Mouse (Mus musculus) forebrain, embryonic 13.5 days (tissue): ENCODE measurements around the gene Phc2. TPM values are rescaled to one million over a fixed set of nuclear protein-coding genes. Genes with fewer than 3 reads are reported as not detected.
"Not testable (repeated sequence)": the region's sequence is repeated elsewhere in the genome, so short reads cannot be mapped to it uniquely, and the experiment has no call there.

ENCODE experiments used
- ATAC-seq: fragments of 200-750 bp; cut with Nextera tagmentation; 2 replicates; pipeline ENCODE4 v1.8.0; 2017
- H3K27ac ChIP-seq: fragments of 300-500 bp; sonication (generic); 2 replicates; pipeline ENCODE4 v1.5.1; 2015; ENCODE audit warnings: inconsistent platforms, mild to moderate bottlenecking, moderate library complexity
- H3K27me3 ChIP-seq: fragments of 300-500 bp; sonication (generic); 2 replicates; pipeline ENCODE4 v1.6.1; 2015; ENCODE audit warnings: mild to moderate bottlenecking, inconsistent platforms
- H3K36me3 ChIP-seq: fragments of 300-500 bp; sonication (generic); 2 replicates; pipeline ENCODE4 v1.6.1; 2015; ENCODE audit warnings: mild to moderate bottlenecking, inconsistent platforms; ENCODE audit not compliant: poor library complexity, severe bottlenecking
- H3K4me1 ChIP-seq: fragments of 300-500 bp; sonication (generic); 2 replicates; pipeline ENCODE4 v1.6.1; 2015; ENCODE audit warnings: inconsistent platforms
- H3K4me2 ChIP-seq: fragments of 300-500 bp; sonication (generic); 2 replicates; pipeline ENCODE4 v1.6.1; 2015; ENCODE audit warnings: inconsistent platforms, mild to moderate bottlenecking, moderate library complexity
- H3K4me3 ChIP-seq: fragments of 300-500 bp; sonication (generic); 2 replicates; pipeline ENCODE4 v1.5.1; 2015; ENCODE audit warnings: mild to moderate bottlenecking, inconsistent platforms
- H3K9ac ChIP-seq: fragments of 300-500 bp; sonication (generic); 2 replicates; pipeline ENCODE4 v1.6.1; 2015; ENCODE audit warnings: mild to moderate bottlenecking, inconsistent platforms
- H3K9me3 ChIP-seq: fragments of 300-500 bp; sonication (generic); replicated peaks from 2 replicates; pipeline ENCODE4 v1.6.1; 2016; ENCODE audit warnings: inconsistent platforms
- WGBS: fragments of 180-500 bp; shearing (Covaris S2); methylation state at CpG from one replicate; pipeline ENCODE4 v1.1.7; 2015; 5-methylcytosine and 5-hydroxymethylcytosine counted together
- polyA plus RNA-seq: library from polyadenylated mRNA; unstranded; fragments of >200 nt; fragmentation: Nextera tagmentation; extraction: Ambion mirVana; gene quantifications from 2 replicates; pipeline ENCODE4 v1.2.1, GENCODE M21; 2015

Gene Phc2
- polyA plus RNA-seq, 1 experiment from 2014 or later, result 34.9 TPM

- Histone ChIP-seq H3K9me3 (no peaks in the 10 kb centered on the region), H3K9ac (no peak overlapping the region), H3K27ac (no peak overlapping the region), H3K4me2 (no peak overlapping the region), H3K36me3 (no peaks in the 10 kb centered on the region), H3K4me3 (no peak overlapping the region), H3K27me3 (peaks cover 2% of the 10 kb centered on the region), H3K4me1 (peaks cover 25% of the 10 kb centered on the region)
- no peak for ATAC-seq
- 61% methylated on average over 3 of the region's 3 CpGs for WGBS
Measured at GRCm38 (mm10) chr4:128651530-128651929, 3.0 kb upstream of the Phc2 start.

GRCm38 (mm10) chr4:128652584-128653298 is 1.8 kb upstream of the Phc2 start:
- WGBS, result 50% methylated on average over 5 of the region's 5 CpGs
- peaks cover 31% of the 10 kb centered on the region for H3K4me1 ChIP-seq
- no peak overlapping the region for H3K9ac ChIP-seq
- no peak overlapping the region for H3K27ac ChIP-seq
- no peaks in the 10 kb centered on the region for H3K9me3 ChIP-seq
- H3K36me3 ChIP-seq, result no peaks in the 10 kb centered on the region
- no peak overlapping the region for H3K4me2 ChIP-seq
- no peak for ATAC-seq
- H3K4me3 ChIP-seq, result no peak overlapping the region
- peaks cover 9% of the 10 kb centered on the region for H3K27me3 ChIP-seq

GRCm38 (mm10) chr4:128655446-128655845 is 944 bp downstream of the Phc2 start:
- H3K9me3 ChIP-seq, result no peaks in the 10 kb centered on the region
- peak overlapping the region; percentile 75 for H3K27ac ChIP-seq
- no peak for ATAC-seq
- 4% methylated on average over 12 of the region's 12 CpGs for WGBS
- no peaks in the 10 kb centered on the region for H3K36me3 ChIP-seq
- H3K27me3 ChIP-seq, result peaks cover 9% of the 10 kb centered on the region
- H3K4me1 ChIP-seq, result peaks cover 31% of the 10 kb centered on the region
- H3K9ac ChIP-seq, result peak overlapping the region; percentile 75
- H3K4me3 ChIP-seq, result peak overlapping the region; percentile 74
- peak overlapping the region; percentile 85 for H3K4me2 ChIP-seq

GRCm38 (mm10) chr4:128660196-128660595 is 5.7 kb downstream of the Phc2 start:
- WGBS, result 91% methylated on average over 8 of the region's 8 CpGs
- Histone ChIP-seq H3K4me1 (peaks cover 16% of the 10 kb centered on the region), H3K9me3 (no peaks in the 10 kb centered on the region), H3K36me3 (no peaks in the 10 kb centered on the region), H3K4me3 (no peak overlapping the region), H3K27me3 (peaks cover 9% of the 10 kb centered on the region), H3K4me2 (no peak overlapping the region), H3K9ac (no peak overlapping the region), H3K27ac (no peak overlapping the region)
- no peak for ATAC-seq

- no peak overlapping the region for H3K27ac ChIP-seq
- no peak overlapping the region for H3K4me3 ChIP-seq
- no peak overlapping the region for H3K9ac ChIP-seq
- no peak for ATAC-seq
- 92% methylated on average over 8 of the region's 8 CpGs for WGBS
- H3K36me3 ChIP-seq, result no peaks in the 10 kb centered on the region
- H3K27me3 ChIP-seq, result peaks cover 9% of the 10 kb centered on the region
- H3K9me3 ChIP-seq, result no peaks in the 10 kb centered on the region
- H3K4me2 ChIP-seq, result no peak overlapping the region
- peaks cover 7% of the 10 kb centered on the region for H3K4me1 ChIP-seq
Measured at GRCm38 (mm10) chr4:128661063-128661462, 6.6 kb downstream of the Phc2 start.

GRCm38 (mm10) chr4:128664002-128664401 is 9.5 kb downstream of the Phc2 start:
- Histone ChIP-seq H3K27ac (no peak overlapping the region), H3K9me3 (no peaks in the 10 kb centered on the region), H3K4me3 (no peak overlapping the region), H3K27me3 (no peaks in the 10 kb centered on the region), H3K9ac (no peak overlapping the region), H3K4me1 (no peaks in the 10 kb centered on the region), H3K36me3 (no peaks in the 10 kb centered on the region), H3K4me2 (no peak overlapping the region)
- 72% methylated on average over 3 of the region's 3 CpGs for WGBS
- ATAC-seq, result no peak

GRCm38 (mm10) chr4:128666362-128666761 is 11.9 kb downstream of the Phc2 start:
- 69% methylated on average over 7 of the region's 7 CpGs for WGBS
- H3K9ac ChIP-seq, H3K27me3 ChIP-seq, H3K4me1 ChIP-seq, ATAC-seq, H3K36me3 ChIP-seq, H3K27ac ChIP-seq, H3K4me2 ChIP-seq, H3K4me3 ChIP-seq, H3K9me3 ChIP-seq: not testable (repeated sequence)

- not testable (repeated sequence) for H3K9me3 ChIP-seq, H3K9ac ChIP-seq, H3K36me3 ChIP-seq, H3K27me3 ChIP-seq, H3K4me2 ChIP-seq, H3K4me3 ChIP-seq, ATAC-seq, H3K27ac ChIP-seq
- peaks cover 12% of the 10 kb centered on the region for H3K4me1 ChIP-seq
- 87% methylated on average over 4 of the region's 4 CpGs for WGBS
Measured at GRCm38 (mm10) chr4:128667195-128667594, 12.7 kb downstream of the Phc2 start.

GRCm38 (mm10) chr4:128669229-128669628 is 14.7 kb downstream of the Phc2 start:
- Histone ChIP-seq H3K27me3 (peaks cover 2% of the 10 kb centered on the region; the same call in 1 of the 2 replicates), H3K4me3 (no peak overlapping the region), H3K9me3 (no peaks in the 10 kb centered on the region), H3K9ac (no peak overlapping the region), H3K27ac (no peak overlapping the region), H3K4me2 (no peak overlapping the region), H3K36me3 (no peaks in the 10 kb centered on the region), H3K4me1 (peaks cover 17% of the 10 kb centered on the region)
- 80% methylated on average over 6 of the region's 6 CpGs for WGBS
- no peak for ATAC-seq

- no peaks in the 10 kb centered on the region for H3K36me3 ChIP-seq
- WGBS, result 55% methylated on average over 11 of the region's 11 CpGs
- no peak overlapping the region for H3K27ac ChIP-seq
- H3K4me1 ChIP-seq, result peaks cover 17% of the 10 kb centered on the region
- no peaks in the 10 kb centered on the region for H3K9me3 ChIP-seq
- no peak for ATAC-seq
- H3K9ac ChIP-seq, result no peak overlapping the region
- H3K4me2 ChIP-seq, result no peak overlapping the region
- H3K4me3 ChIP-seq, result no peak overlapping the region
- peaks cover 2% of the 10 kb centered on the region; the same call in 1 of the 2 replicates for H3K27me3 ChIP-seq
Measured at GRCm38 (mm10) chr4:128670566-128671191, 16.2 kb downstream of the Phc2 start.

- Histone ChIP-seq H3K9me3 (no peaks in the 10 kb centered on the region), H3K4me2 (no peak overlapping the region), H3K27me3 (peaks cover 2% of the 10 kb centered on the region; the same call in 1 of the 2 replicates), H3K4me1 (peaks cover 17% of the 10 kb centered on the region), H3K27ac (no peak overlapping the region), H3K36me3 (no peaks in the 10 kb centered on the region), H3K9ac (no peak overlapping the region), H3K4me3 (no peak overlapping the region)
- no peak for ATAC-seq
- WGBS, result 85% methylated on average over 4 of the region's 4 CpGs
Measured at GRCm38 (mm10) chr4:128672494-128672893, 18.0 kb downstream of the Phc2 start.

GRCm38 (mm10) chr4:128678564-128679217 is 24.2 kb downstream of the Phc2 start:
- peak overlapping the region; percentile 39 for H3K4me2 ChIP-seq
- 39% methylated on average over 13 of the region's 13 CpGs for WGBS
- peak; percentile 21; the same call in 1 of the 2 replicates for ATAC-seq
- H3K9me3 ChIP-seq, result no peaks in the 10 kb centered on the region
- H3K4me1 ChIP-seq, result peaks cover 19% of the 10 kb centered on the region
- H3K27me3 ChIP-seq, result no peaks in the 10 kb centered on the region
- no peak overlapping the region for H3K4me3 ChIP-seq
- H3K36me3 ChIP-seq, result no peaks in the 10 kb centered on the region
- H3K27ac ChIP-seq, result peak overlapping the region; percentile 69
- H3K9ac ChIP-seq, result peak overlapping the region; percentile 45
